Mouse (Mus musculus) retina, embryonic 14.5 days (tissue): ENCODE results near the gene Gnat2.

Source experiments
- DNase-seq: peaks from one replicate; pipeline ENCODE4 v3.0.0-alpha.2; 2015; ENCODE audit warnings: low spot score

Gene Gnat2

GRCm38 (mm10) chr3:108113591-108114289 is 21.2 kb downstream of the Gnat2 start:
- DNase-seq: no peak

DNA sequence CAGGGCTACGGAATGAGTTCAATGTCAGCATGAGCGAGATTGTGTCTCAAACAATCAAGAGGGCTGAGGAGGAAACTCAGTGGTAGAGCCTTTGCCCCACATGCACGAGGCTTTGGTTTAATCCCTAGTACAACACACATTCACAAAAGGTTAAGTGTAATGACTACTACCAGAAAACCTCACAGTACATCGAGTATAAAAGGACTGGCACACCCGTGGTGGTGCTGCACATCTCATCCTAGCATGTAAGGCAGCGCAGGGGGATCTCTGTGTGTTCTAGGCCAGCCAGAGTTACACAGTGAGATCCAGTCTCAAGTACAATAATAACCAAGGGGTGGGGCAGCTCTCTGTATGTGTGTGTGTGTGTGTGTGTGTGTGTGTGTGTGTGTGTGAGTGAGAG is 24.9 kb downstream of the Gnat2 start:
- DNase-seq: no peak

DNA sequence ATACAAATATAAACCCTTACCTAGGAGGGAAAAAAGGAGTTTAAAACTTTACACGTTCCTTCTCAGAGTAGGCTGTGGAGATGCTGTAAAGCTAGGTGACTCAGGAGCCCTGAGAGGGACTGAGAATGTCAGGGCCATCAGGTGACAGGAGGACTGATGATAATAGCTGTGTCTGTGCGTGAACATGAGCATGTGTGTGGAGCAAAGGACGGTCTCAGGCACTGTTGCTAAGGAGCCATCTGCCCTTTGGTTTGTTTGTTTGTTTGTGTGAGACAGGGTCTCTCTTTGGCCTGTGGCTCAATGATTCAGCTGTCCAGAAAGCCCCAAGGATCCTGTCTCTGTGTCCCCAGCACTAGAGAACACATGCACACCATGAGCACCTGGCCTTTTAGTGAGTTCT is 28.5 kb downstream of the Gnat2 start:
- no peak for DNase-seq

GRCm38 (mm10) chr3:108123242-108123641 is 30.7 kb downstream of the Gnat2 start:
- DNase-seq: no peak

GRCm38 (mm10) chr3:108124131-108124530 is 31.5 kb downstream of the Gnat2 start:
- DNase-seq: no peak

GRCm38 (mm10) chr3:108126327-108126726 is 33.7 kb downstream of the Gnat2 start:
- DNase-seq: no peak

DNA sequence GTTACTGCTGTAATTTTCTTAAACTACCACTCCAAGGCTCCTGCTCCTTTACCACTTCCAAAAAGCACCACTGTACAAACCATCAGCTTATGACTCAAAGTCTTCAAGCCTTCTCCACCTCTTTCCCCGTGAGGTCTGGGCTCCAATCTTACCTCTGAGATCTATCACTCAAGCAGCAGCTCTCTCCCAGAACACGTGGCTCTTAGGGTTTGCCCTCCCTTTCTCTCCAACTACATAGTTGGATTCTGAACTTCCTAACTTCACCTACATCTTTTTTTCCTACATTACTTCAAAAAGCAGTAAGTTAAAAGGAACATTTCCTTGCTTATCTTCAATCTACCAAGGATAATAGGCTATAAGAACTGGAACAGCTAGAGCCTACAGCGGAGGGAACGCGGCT is 35.9 kb downstream of the Gnat2 start:
- no peak for DNase-seq

DNA sequence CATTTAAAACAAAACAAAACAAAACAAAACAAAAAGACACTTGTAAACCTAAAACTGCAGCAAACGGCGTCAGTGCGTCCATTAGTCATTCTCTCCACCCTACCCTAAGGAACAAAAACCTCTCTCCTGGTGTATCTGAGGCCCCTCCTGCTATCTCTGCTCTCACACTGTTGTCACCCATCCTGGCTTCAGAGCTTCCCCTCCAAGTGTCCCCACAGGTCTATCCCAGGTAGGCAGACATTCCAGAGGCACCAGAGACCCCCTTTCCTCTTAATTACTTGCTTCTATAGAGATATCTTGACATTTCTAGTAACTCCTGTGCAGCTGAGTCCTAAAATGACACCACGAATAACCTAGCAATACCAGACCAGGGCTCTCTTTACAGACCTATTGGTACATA is 36.8 kb downstream of the Gnat2 start:
- DNase-seq: no peak

- DNase-seq: no peak
These were observed 37.2 kb downstream of the Gnat2 start for GRCm38 (mm10) chr3:108129804-108130203.

- no peak for DNase-seq
These were observed 38.6 kb downstream of the Gnat2 start for GRCm38 (mm10) chr3:108131216-108131615.

DNA sequence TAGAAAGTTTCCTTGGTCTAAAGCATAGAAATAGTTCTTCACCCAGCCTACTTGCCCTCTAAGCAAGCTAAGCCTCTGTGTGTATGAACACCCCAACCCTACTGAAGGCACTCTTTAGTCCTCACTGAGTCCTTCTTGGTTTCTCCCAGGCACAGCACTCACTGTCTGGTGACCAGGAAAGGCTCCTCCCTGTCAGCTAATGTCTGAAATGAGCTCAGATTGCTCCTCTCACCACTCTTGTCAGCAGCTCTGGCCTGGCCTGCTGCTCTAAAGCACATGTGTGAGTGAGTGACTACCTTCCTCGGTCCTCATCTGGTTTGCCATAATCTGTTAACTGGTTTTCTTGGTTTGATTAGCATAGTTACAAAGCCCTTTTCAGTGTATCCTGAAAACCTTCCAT is 39.2 kb downstream of the Gnat2 start:
- DNase-seq: no peak

DNA sequence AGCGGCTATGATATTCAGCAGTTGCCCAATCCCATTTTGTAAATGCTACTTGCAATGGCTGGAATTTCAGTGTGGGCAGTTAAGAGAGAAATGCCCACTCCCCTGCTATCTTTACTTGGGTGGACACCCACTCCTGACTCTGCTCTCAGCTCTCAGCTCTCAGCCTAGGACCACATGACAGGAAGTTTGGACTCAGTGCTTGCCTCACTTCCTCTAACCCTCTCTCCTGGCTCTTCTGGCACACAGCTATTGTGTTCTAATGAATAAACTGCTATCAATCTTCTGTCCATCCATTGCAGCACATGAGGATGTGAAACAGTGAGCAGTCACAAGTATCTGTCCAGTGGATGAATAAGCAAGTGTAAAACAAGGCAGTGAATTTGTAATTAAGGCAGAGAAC is 39.9 kb downstream of the Gnat2 start:
- no peak for DNase-seq

GRCm38 (mm10) chr3:108134701-108135100 is 42.1 kb downstream of the Gnat2 start:
- no peak for DNase-seq

GRCm38 (mm10) chr3:108139113-108139512 is 46.5 kb downstream of the Gnat2 start:
- DNase-seq: no peak

DNA sequence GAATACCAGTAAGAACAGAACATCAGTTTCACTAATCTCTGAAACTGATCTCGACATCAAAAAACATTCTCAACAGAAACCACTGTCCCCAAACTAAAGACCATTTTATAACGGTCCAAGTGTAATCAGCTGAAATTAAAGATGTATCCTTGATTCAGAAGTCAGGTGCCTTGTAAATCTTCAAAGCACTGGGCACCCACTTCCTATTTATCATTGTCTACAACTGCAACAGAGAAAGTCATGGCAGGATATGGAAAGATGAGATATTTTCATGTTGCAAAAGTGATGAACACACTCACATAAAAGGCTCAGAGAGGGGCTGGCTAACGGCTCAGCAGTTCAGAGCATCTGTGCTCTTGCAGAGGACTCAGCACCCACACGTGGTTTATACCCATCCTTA is 48.2 kb downstream of the Gnat2 start:
- DNase-seq: no peak

DNA sequence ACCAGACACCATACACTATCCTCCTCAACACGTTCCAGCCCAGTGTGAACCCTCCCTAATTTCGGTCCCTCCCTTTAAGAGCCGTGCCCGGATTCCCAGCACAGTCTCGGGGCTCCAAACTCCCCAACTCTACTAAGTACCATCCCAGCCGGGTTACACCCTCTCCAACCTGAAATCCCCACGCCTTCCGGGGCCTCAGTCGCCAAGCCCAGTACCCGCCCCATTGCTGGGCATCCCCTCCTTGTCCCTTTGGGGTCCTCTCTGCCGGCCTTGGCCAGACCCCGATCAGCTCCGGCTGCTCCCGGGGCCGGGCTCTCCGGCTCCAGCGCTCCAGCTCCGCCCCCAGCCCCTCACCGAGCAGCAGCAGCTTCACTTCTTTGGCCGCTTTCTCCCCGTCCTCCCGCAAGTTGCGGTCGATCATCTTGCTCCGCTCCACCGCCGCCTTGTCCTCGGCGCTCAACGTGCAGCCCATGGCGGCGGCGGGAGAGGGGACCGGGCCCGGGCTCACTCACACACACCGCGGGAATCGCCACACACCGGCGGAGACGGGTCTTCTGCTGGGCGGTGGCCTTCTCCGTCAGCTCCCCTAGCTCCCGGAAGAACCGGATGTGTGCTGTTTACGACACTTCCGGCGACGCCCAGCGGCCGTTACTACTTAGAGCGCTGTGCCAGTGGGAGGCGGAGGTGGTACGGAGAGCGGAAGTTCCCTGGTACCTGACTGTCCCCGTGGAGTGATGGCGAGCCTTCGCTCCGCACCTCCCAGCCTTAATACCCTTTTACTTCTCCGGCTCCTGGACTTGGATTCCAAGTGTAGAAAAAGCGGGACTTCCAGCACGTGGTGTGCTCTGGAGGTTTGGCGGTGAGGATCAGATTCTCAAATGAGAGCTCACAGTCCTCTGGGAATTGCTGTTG is 53.2 kb downstream of the Gnat2 start, which contains the start of gene Gnai3:
Gnai3 (minus strand) TSS at position 613 of the 912 bp plus-strand sequence.
- DNase-seq: peak; percentile 92

- no peak for DNase-seq
These were observed 54.1 kb downstream of the Gnat2 start for GRCm38 (mm10) chr3:108146671-108147070.

DNA sequence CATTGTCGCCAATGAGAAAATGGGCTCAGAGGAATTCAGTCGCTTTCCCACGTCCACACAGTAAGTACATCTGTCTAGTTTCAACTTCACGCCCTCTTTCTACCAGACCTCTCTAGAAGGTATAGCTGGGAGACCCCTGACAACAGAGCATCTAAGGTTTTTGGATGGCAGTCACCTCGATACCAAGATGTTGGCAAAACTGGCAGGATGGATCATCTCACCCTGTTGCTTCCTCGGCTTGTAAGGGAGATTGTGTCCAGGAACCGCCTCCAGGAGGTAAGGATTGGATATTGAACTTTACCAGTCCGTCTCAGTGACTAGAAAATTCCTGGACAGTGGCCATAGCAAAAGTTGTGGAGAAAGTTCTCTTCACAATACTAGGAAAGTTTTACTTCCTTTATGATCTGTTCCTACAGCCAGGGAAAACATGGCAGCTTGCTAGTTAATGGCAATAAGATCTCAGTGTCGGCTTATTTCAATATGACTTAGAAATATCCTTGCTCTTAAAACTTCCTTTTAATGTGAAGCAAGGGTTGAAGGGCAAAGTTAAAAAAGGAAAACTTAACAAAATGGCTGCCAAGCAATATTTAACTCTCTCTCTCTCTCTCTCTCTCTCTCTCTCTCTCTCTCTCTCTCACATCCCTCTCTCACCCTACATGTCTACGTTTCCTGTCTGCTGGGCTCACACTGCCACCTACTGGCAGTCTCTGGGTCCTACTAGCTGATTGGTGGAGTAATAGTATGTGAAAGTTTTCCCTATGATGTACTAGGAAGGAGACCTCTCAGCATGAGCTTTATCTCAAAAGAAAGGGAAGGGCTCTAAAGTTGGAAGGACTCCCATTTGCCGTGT is 55.0 kb downstream of the Gnat2 start:
- DNase-seq: peak; percentile 93
